Mouse (Mus musculus) forebrain, embryonic 10.5 days (tissue): ENCODE data around the gene Mob1b. TPM values are rescaled to one million over a fixed set of nuclear protein-coding genes. Genes with fewer than 3 reads are reported as not detected.

Source experiments
- DNase-seq: peaks from one replicate; pipeline ENCODE4 v3.0.0-alpha.2; 2017; ENCODE audit warnings: low spot score; ENCODE audit errors: extremely low spot score
- H3K27ac ChIP-seq: fragments of 300-500 bp; sonication (generic); 2 replicates; pipeline ENCODE4 v1.5.1; 2016; ENCODE audit warnings: mild to moderate bottlenecking
- H3K27me3 ChIP-seq: fragments of 300-500 bp; sonication (generic); 2 replicates; pipeline ENCODE4 v1.6.1; 2016; ENCODE audit warnings: mild to moderate bottlenecking; ENCODE audit not compliant: poor library complexity, severe bottlenecking
- H3K36me3 ChIP-seq: fragments of 300-500 bp; sonication (generic); replicated peaks from 2 replicates; pipeline ENCODE4 v1.6.1; 2016; ENCODE audit warnings: mild to moderate bottlenecking, moderate library complexity
- H3K4me1 ChIP-seq: fragments of 300-500 bp; sonication (generic); 2 replicates; pipeline ENCODE4 v1.6.1; 2016
- H3K4me3 ChIP-seq: fragments of 300-500 bp; sonication (generic); 2 replicates; pipeline ENCODE4 v1.5.1; 2016; ENCODE audit warnings: mild to moderate bottlenecking, moderate library complexity
- H3K9me3 ChIP-seq: fragments of 300-500 bp; sonication (generic); 2 replicates; pipeline ENCODE4 v1.6.1; 2016; ENCODE audit warnings: mild to moderate bottlenecking, moderate library complexity
- WGBS: fragments of 180-500 bp; shearing (Covaris S2); methylation state at CpG from one replicate; pipeline ENCODE4 v1.1.7; 2016; 5-methylcytosine and 5-hydroxymethylcytosine counted together
- polyA plus RNA-seq: library from polyadenylated mRNA; unstranded; fragments of >200 nt; fragmentation: Nextera tagmentation; extraction: Ambion mirVana; gene quantifications from 2 replicates; pipeline ENCODE4 v1.2.1, GENCODE M21; 2016

The Mob1b gene
- polyA plus RNA-seq, 1 experiment from 2014 or later: 14.9 TPM

GRCm38 (mm10) chr5:88797121-88797520 is 76.5 kb downstream of the Mob1b start:
- Histone ChIP-seq H3K9me3 (no peaks in the 10 kb centered on the region), H3K36me3 (no peaks in the 10 kb centered on the region), H3K27me3 (no peaks in the 10 kb centered on the region), H3K4me3 (no peak overlapping the region), H3K27ac (no peak overlapping the region), H3K4me1 (no peaks in the 10 kb centered on the region)
- no peak for DNase-seq
- WGBS: 90% methylated on average over 6 of the region's 6 CpGs

- no peaks in the 10 kb centered on the region for H3K9me3 ChIP-seq
- DNase-seq: no peak
- H3K27ac ChIP-seq: no peak overlapping the region
- WGBS: 94% methylated on average over 4 of the region's 4 CpGs
- H3K36me3 ChIP-seq: no peaks in the 10 kb centered on the region
- H3K27me3 ChIP-seq: no peaks in the 10 kb centered on the region
- peaks cover 8% of the 10 kb centered on the region for H3K4me1 ChIP-seq
- H3K4me3 ChIP-seq: no peak overlapping the region
Observed at GRCm38 (mm10) chr5:88805616-88806015, 85.0 kb downstream of the Mob1b start.

GRCm38 (mm10) chr5:88806278-88806677 is 85.6 kb downstream of the Mob1b start:
- Histone ChIP-seq H3K27me3 (no peaks in the 10 kb centered on the region), H3K4me3 (no peak overlapping the region), H3K9me3 (no peaks in the 10 kb centered on the region), H3K27ac (no peak overlapping the region), H3K4me1 (peaks cover 8% of the 10 kb centered on the region), H3K36me3 (no peaks in the 10 kb centered on the region)
- DNase-seq: no peak
- 22% methylated on average over 5 of the region's 5 CpGs for WGBS

GRCm38 (mm10) chr5:88807342-88807741 is 86.7 kb downstream of the Mob1b start:
- Histone ChIP-seq H3K36me3 (no peaks in the 10 kb centered on the region), H3K9me3 (no peaks in the 10 kb centered on the region), H3K27me3 (no peaks in the 10 kb centered on the region), H3K4me1 (peaks cover 8% of the 10 kb centered on the region), H3K4me3 (no peak overlapping the region), H3K27ac (no peak overlapping the region)
- WGBS: 45% methylated on average over 9 of the region's 9 CpGs
- DNase-seq: no peak

- no peaks in the 10 kb centered on the region for H3K36me3 ChIP-seq
- no peak overlapping the region for H3K27ac ChIP-seq
- no peaks in the 10 kb centered on the region for H3K27me3 ChIP-seq
- WGBS: 88% methylated on average over 2 of the region's 2 CpGs
- no peak for DNase-seq
- H3K4me1 ChIP-seq: no peaks in the 10 kb centered on the region
- H3K9me3 ChIP-seq: no peaks in the 10 kb centered on the region
- H3K4me3 ChIP-seq: no peak overlapping the region
Observed at GRCm38 (mm10) chr5:88813188-88813587, 92.5 kb downstream of the Mob1b start.

Other genes starting within 250 kb of the Mob1b start
- gene Enam, start 232.9 kb upstream of the Mob1b start, polyA plus RNA-seq: not detected in 2 replicates
- gene Jchain, start 193.0 kb upstream of the Mob1b start, polyA plus RNA-seq: 0.14 TPM in 1 of 2 replicates, not detected in the other
- 86.5 and 95.9 TPM in 2 replicates for gene Utp3, start 166.4 kb upstream of the Mob1b start, polyA plus RNA-seq
- gene Rufy3, start 155.8 kb upstream of the Mob1b start, polyA plus RNA-seq: 29.6 and 33.9 TPM in 2 replicates
- gene Grsf1, start 44.7 kb upstream of the Mob1b start, polyA plus RNA-seq: 79.7 and 82.4 TPM in 2 replicates
- gene Dck, start 44.1 kb downstream of the Mob1b start, polyA plus RNA-seq: 122 and 127 TPM in 2 replicates
- gene Slc4a4, start 166.0 kb downstream of the Mob1b start, polyA plus RNA-seq: 1.3 and 1.7 TPM in 2 replicates